Mouse (Mus musculus): ENCODE results near the gene Fignl2.

Gene Fignl2

GRCm38 (mm10) chr15:101008386-101009010 lies 69.9 kb downstream of the Fignl2 start:
- no peak for DNase-seq (ENCODE audit: low spot score)

- no peak for DNase-seq (ENCODE audit: low spot score)
Observed at GRCm38 (mm10) chr15:101007236-101007635, 71.1 kb downstream of the Fignl2 start.

DNA sequence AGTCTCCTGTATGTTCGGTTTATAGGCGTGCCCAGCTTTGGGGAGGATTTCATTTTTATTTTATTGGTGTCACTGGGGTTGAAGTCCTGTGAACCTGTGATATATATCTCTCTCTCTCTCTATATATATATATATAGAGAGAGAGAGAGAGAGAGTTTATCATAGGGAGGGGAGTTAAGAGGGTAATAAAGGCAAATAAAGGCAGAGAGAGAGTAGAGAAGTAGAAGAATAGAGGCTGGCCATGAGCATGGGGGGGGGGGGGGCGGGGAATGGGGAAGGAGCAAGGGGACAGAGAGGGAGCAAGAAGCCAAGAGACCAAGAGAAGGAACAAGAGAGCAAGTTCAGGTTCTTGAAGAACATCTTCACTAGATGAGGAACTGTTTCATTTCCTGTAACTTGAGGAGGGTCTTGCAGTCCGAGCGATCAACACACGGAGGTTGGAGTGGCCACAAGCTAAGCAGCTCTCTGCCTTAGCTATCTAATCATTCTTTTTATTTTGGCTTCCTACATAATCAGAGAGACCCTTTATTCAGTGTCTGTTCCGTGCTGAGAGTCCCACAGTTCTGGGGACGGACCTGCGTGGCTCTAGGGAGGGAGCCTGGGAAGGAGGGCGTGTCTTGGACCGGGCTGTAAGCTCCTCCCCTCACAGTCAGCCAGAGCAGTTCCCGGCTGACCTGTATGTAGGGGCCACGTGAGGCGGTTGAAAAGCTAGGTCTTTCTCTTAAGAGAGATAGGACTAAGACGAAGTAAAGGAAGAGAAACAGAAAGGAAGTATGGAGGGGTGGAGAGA lies 71.9 kb downstream of the Fignl2 start:
- DNase-seq (ENCODE audit: low spot score), result peak; percentile 50

DNA sequence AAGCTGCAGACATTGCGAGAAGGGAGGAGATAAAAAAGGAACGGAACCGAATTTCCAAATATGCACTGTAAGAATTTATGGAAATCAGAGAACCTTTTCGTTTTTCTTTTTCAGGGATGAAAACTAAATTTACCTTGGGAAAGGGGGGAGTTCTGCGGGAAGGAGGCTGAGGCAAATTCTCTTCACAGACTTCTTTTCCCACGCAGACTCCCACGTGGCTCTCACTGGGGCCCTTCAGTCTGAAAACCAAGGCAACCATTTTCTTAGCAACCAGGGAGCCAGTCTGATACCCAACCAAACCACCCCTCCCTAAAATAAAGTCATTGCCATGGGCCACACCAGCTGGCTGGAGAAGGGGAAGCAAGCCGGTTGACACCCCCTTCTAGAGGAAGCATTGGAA lies 72.7 kb downstream of the Fignl2 start:
- DNase-seq (ENCODE audit: low spot score), result no peak

- DNase-seq (ENCODE audit: low spot score), result no peak
Observed at GRCm38 (mm10) chr15:101004538-101004937, 73.8 kb downstream of the Fignl2 start.

GRCm38 (mm10) chr15:101002466-101002865 lies 75.9 kb downstream of the Fignl2 start:
- DNase-seq (ENCODE audit: low spot score), result no peak

DNA sequence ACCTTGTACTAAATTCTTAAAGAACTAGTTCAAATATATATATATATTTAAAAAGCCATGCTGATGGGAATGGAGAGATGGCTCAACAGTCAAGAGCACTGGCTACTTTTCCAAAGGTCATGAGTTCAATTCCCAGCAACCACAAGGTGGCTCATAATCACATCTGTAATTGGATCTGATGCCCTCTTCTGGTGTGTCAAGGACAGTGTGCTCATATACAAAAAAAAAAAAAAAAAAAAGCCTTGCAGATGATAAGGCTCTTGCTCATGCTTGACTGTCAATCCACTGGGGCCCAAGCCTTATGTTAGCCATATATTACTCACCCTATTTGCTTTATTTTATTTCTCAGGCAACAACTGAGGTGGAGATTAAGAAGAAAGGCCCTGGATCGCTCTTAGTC lies 76.7 kb downstream of the Fignl2 start:
- DNase-seq (ENCODE audit: low spot score), result no peak

Measured in ovary, postnatal 36 days (tissue).